Mouse (Mus musculus) lung, adult 2 months (tissue): ENCODE data around the gene Hsd17b11.
A peak's percentile ranks its signal among the peaks of the same experiment; 100 is the strongest.

Experiments used
- CTCF ChIP-seq: fragments of 200-500 bp; IDR thresholded peaks from 2 replicates; pipeline ENCODE4 v1.5.1; 2011; ENCODE audit warnings: mild to moderate bottlenecking, low read length, control low read depth; ENCODE audit not compliant: insufficient read depth
- POLR2A ChIP-seq: fragments of 200-500 bp; IDR thresholded peaks from 2 replicates; pipeline ENCODE4 v1.6.1; 2011; ENCODE audit warnings: low read depth, mild to moderate bottlenecking, control low read depth, low read length, borderline replicate concordance; ENCODE audit errors: extremely low read depth

DNA sequence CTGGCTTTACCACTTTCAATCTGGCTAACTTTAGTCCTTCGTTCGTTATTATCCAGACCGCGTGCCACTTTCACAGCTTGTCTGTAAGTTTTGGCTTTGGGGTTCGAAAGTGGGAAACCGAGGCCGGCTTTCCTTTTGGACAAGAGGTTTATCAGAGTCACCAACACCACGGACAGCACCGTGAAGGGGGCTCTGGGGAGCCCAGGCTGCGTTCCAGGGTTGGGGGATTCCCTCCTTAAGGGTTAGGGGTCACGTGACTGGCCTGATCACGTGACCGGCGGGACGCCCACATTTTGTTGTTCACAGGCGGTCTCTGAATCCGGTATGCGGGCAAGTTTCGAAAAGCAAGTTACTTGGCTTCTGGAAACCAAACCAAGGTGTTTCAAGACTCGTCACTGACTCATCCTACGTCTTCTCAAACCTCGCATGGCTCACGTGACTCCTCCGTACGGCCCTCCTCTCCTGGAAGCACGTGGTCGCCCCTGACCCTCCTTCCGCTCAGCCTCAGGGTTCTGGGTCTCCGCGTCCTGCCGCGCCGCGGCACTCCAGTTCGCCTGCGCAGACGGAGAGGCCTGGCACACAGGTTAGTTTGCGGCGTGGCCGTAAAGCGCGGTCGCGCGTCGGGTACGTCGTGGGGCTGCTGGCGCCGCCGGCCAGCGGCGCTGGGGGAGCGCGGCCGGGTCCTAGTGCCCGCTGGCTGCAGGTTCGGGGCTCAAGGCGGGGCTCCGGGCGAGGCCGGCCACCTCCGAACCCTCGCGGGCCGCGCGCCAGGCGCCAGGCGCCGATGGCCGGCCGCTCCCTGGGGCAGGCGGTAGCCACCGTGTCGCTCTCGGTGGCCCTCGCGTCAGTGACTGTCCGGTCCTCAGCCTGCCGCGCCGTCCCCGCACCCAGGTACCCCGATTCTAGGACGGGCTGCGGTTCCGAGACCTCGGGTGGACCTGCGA lies 24.8 kb upstream of the Hsd17b11 start, which contains the start of gene Nudt9:
- TF ChIP-seq POLR2A (peak; percentile 83; the same call in 1 of the 2 replicates), CTCF (no peak)
